ENCODE assay signal across 15 mouse cellular contexts in the genomic region with DNA sequence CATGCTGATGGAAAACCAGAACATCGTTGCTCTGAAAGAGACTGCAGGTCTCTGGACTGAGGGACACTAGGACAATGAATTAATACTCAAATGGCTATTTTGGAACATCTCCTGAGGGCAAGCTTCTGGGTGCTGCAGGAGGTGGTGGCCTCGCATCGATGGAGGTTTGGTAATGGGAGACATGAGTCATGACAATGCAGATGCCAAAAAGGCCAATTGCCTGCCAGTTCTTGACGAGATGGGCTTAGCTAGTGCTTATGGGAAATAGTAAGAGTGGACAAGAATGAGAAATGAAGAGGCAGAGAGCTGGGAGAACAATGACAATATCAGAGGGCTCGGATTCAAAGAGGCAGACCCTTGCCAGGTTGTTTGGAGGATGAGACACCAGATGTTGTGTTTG. TPM values are rescaled to one million over a fixed set of nuclear protein-coding genes. Genes with fewer than 3 reads are reported as not detected.
DNase-seq lines count a peak whose midpoint lies in the region; ATAC-seq lines count a peak whose summit lies in the region.
"Had no signal": no experiment of that assay in that cellular context is flagged by ENCODE, and none has a peak within 500 bp of the region (broad histone marks: within the 10 kb centered on the region; RNA-seq: fewer than 3 reads in every experiment).

No protein-coding gene starts in this region.

- H3K9me3 ChIP-seq in heart, embryonic 12.5 days (replicated peaks), result no peaks in the 10 kb centered on the region
- no peaks in the 10 kb centered on the region for H3K9me3 ChIP-seq in midbrain, embryonic 11.5 days (ENCODE audit: control insufficient read depth, low read length)
- H3K9me3 ChIP-seq: hindbrain, embryonic 15.5 days; liver, embryonic 12.5 days; midbrain, embryonic 10.5 days had no signal

- H3K4me2 ChIP-seq in heart, embryonic 12.5 days, result no peak overlapping the region
- H3K4me2 ChIP-seq in midbrain, embryonic 11.5 days, result no peak overlapping the region
- H3K4me2 ChIP-seq: hindbrain, embryonic 15.5 days; liver, embryonic 12.5 days had no signal

- WGBS in heart, embryonic 12.5 days, result 60% methylated on average over 5 of the region's 5 CpGs
- 86% methylated on average over 5 of the region's 5 CpGs for WGBS in midbrain, embryonic 11.5 days

- H3K4me3 ChIP-seq in heart, embryonic 12.5 days, result no peak overlapping the region
- H3K4me3 ChIP-seq in midbrain, embryonic 11.5 days (ENCODE audit: low read depth, low read length), result no peak overlapping the region
- H3K4me3 ChIP-seq: hindbrain, embryonic 15.5 days; liver, embryonic 12.5 days; midbrain, embryonic 10.5 days had no signal

- H3K9ac ChIP-seq in heart, embryonic 12.5 days, result no peak overlapping the region
- H3K9ac ChIP-seq in midbrain, embryonic 11.5 days (ENCODE audit: low read length), result no peak overlapping the region
- H3K9ac ChIP-seq: hindbrain, embryonic 15.5 days; liver, embryonic 12.5 days had no signal

- peak; percentile 63 to 68 for DNase-seq in heart, adult 18-20 months
- peak; percentile 74 for DNase-seq in NIH3T3 (ENCODE audit: low read depth)
- DNase-seq in heart, adult 8-10 months (ENCODE audit: low spot score), result peak; percentile 45
- peak; percentile 57 for DNase-seq in lung, postnatal 36 days
- no peak for DNase-seq in midbrain, embryonic 11.5 days (ENCODE audit: low spot score, missing footprints)
- no peak for DNase-seq in right cerebral cortex, postnatal 25 days
- DNase-seq: cerebellum, postnatal 36 days; thymus, adult 2 months had no signal

- H3K27me3 ChIP-seq in heart, embryonic 12.5 days (replicated peaks), result no peaks in the 10 kb centered on the region
- no peaks in the 10 kb centered on the region for H3K27me3 ChIP-seq in midbrain, embryonic 11.5 days (ENCODE audit: control insufficient read depth, insufficient read depth, low read length)
- H3K27me3 ChIP-seq: hindbrain, embryonic 15.5 days had no signal

- H3K4me1 ChIP-seq in heart, embryonic 12.5 days (replicated peaks), result peaks cover 18% of the 10 kb centered on the region
- no peaks in the 10 kb centered on the region; the same call in 1 of the 2 replicates for H3K4me1 ChIP-seq in midbrain, embryonic 11.5 days (ENCODE audit: control insufficient read depth, insufficient read depth, low read length)
- H3K4me1 ChIP-seq: liver, embryonic 12.5 days had no signal

- no peak for ATAC-seq in heart, embryonic 12.5 days (ENCODE audit: insufficient number of reproducible peaks, low FRiP score)
- ATAC-seq in midbrain, embryonic 11.5 days (ENCODE audit: low FRiP score), result no peak
- no peak for ATAC-seq in cerebellum, adult (ENCODE audit: insufficient number of reproducible peaks, low FRiP score, low TSS enrichment)
- ATAC-seq: CD4-positive, CD25-positive, alpha-beta regulatory T cell, adult 4 months; liver, embryonic 12.5 days had no signal

- no peak overlapping the region for H3K27ac ChIP-seq in heart, embryonic 12.5 days (ENCODE audit: poor library complexity, severe bottlenecking)
- no peak overlapping the region for H3K27ac ChIP-seq in midbrain, embryonic 11.5 days (ENCODE audit: low read depth, low read length)
- H3K27ac ChIP-seq: hindbrain, embryonic 15.5 days; liver, embryonic 12.5 days; midbrain, embryonic 10.5 days had no signal

- H3K36me3 ChIP-seq in heart, embryonic 12.5 days, result no peaks in the 10 kb centered on the region
- H3K36me3 ChIP-seq in midbrain, embryonic 11.5 days (ENCODE audit: control insufficient read depth, insufficient read depth, low read length), result no peaks in the 10 kb centered on the region
- H3K36me3 ChIP-seq: hindbrain, embryonic 15.5 days; liver, embryonic 12.5 days; midbrain, embryonic 10.5 days had no signal

RNA-seq across cellular contexts. Expression of a gene that starts 38.0 kb away (rescaled TPM):
- total RNA-seq in heart, adult 18-20 months (2021), result not detected
- not detected in 2 replicates for polyA plus RNA-seq in heart, embryonic 12.5 days (2016; fragmentation: Nextera tagmentation; extraction: Ambion mirVana)
- total RNA-seq in heart, adult 8-10 months (2022), result not detected
- polyA plus RNA-seq in midbrain, embryonic 11.5 days (2014; fragmentation: Nextera tagmentation; extraction: Ambion mirVana), result not detected in 2 replicates
- polyA plus RNA-seq: CD4-positive, CD25-positive, alpha-beta regulatory T cell, adult 4 months; hindbrain, embryonic 15.5 days; liver, embryonic 12.5 days; midbrain, embryonic 10.5 days; neural tube, embryonic 11.5 days had no signal

Comparison
In these comparisons a context has a peak if more than half of its experiments do, and no peak if none do; other contexts are left out.
1. DNase-seq: peak in heart, adult 18-20 months (2 of 2), NIH3T3 (single experiment), heart, adult 8-10 months (single experiment) and lung, postnatal 36 days (single experiment); none in midbrain, embryonic 11.5 days (single experiment) and right cerebral cortex, postnatal 25 days (single experiment).